Comparison of ENCODE assay signal across 8 mouse cellular contexts in genomic region chr2:119325568-119326143, GRCm38 (mm10). TPM values are rescaled to one million over a fixed set of nuclear protein-coding genes. Genes with fewer than 3 reads are reported as not detected.
DNase-seq lines count a peak whose midpoint lies in the region; ATAC-seq and TF ChIP-seq lines count a peak whose summit lies in the region.

Gene Dll4 (plus strand): TSS chr2:119325784.

- no peak for TF ChIP-seq EP300 in liver, embryonic 14.5 days (IDR thresholded peaks at IDR 0.05; ENCODE audit: low read depth)

- H3K36me3 ChIP-seq in liver, embryonic 14.5 days (replicated peaks; ENCODE audit: control insufficient read depth, insufficient read depth, low read depth) = no peaks in the 10 kb centered on the region
- H3K36me3 ChIP-seq in neural tube, embryonic 12.5 days = no peaks in the 10 kb centered on the region

- no peak for TF ChIP-seq CTCF in liver, embryonic 14.5 days (IDR thresholded peaks at IDR 0.05; ENCODE audit: low read depth)

- under 1% methylated on average over 33 of the region's 33 CpGs for WGBS in liver, embryonic 14.5 days (ENCODE audit: insufficient replicate concordance)
- under 1% methylated on average over 33 of the region's 33 CpGs for WGBS in neural tube, embryonic 12.5 days

- no peak within 1 kb of the TSS for H3K27ac ChIP-seq in liver, embryonic 14.5 days
- H3K27ac ChIP-seq in neural tube, embryonic 12.5 days = no peak within 1 kb of the TSS

- peak within 1 kb of the TSS; percentile 25 to 47 for H3K4me3 ChIP-seq in liver, embryonic 14.5 days (ENCODE audit: insufficient read depth in 1 of 2, low read depth in 2 of 2, low read length in 2 of 2)
- peak within 1 kb of the TSS; percentile 35 for H3K4me3 ChIP-seq in neural tube, embryonic 12.5 days

- no peak within 1 kb of the TSS for H3K9ac ChIP-seq in liver, embryonic 14.5 days (replicated peaks)
- peak within 1 kb of the TSS; percentile 52 for H3K9ac ChIP-seq in neural tube, embryonic 12.5 days

- intact Hi-C loops in gastrocnemius, postnatal 36 days (cut with DNase I) = no loop called here

- no peaks in the 10 kb centered on the region for H3K9me3 ChIP-seq in liver, embryonic 14.5 days (ENCODE audit: control insufficient read depth, low read length)
- H3K9me3 ChIP-seq in neural tube, embryonic 12.5 days = no peaks in the 10 kb centered on the region

- H3K4me1 ChIP-seq in liver, embryonic 14.5 days (replicated peaks; ENCODE audit: control insufficient read depth in 2 of 2, insufficient read depth in 2 of 2, low read length in 1 of 2) = peaks cover 17 to 23% of the 10 kb centered on the region in 2 experiments
- H3K4me1 ChIP-seq in neural tube, embryonic 12.5 days = peaks cover 64% of the 10 kb centered on the region

- H3K4me2 ChIP-seq in liver, embryonic 14.5 days (ENCODE audit: low read depth) = peak within 1 kb of the TSS; percentile 58
- H3K4me2 ChIP-seq in neural tube, embryonic 12.5 days (replicated peaks) = peak within 1 kb of the TSS; percentile 71

- peak; percentile 33 for ATAC-seq in inflammation-experienced regulatory T-cells, adult 6 months
- ATAC-seq in liver, embryonic 14.5 days (ENCODE audit: insufficient read depth) = no peak
- no peak for ATAC-seq in neural tube, embryonic 12.5 days (ENCODE audit: low FRiP score, low read depth)

- peaks cover 86% of the 10 kb centered on the region for H3K27me3 ChIP-seq in liver, embryonic 14.5 days (ENCODE audit: control insufficient read depth, insufficient read depth, low read length)
- H3K27me3 ChIP-seq in neural tube, embryonic 12.5 days (replicated peaks) = peaks cover 98% of the 10 kb centered on the region

- peak; percentile 44 for DNase-seq in gastrocnemius, postnatal 10 days
- DNase-seq in gastrocnemius, postnatal 36 days = no peak
- peak; percentile 71 for DNase-seq in adrenal gland, postnatal 10 days
- DNase-seq in gastrocnemius, postnatal 4 days (ENCODE audit: low spot score in 2 of 2) = peak; percentile 41 to 49
- no peak for DNase-seq in liver, embryonic 14.5 days (ENCODE audit: low read depth in 3 of 3, low spot score in 3 of 3)
- no peak for DNase-seq in urinary bladder, postnatal 36 days (ENCODE audit: low spot score in 2 of 2)

RNA-seq across cellular contexts. Expression of gene Dll4, which starts in this region (rescaled TPM):
- 10 to 100 TPM; 12.6 to 12.9 TPM for total RNA-seq in gastrocnemius, postnatal 10 days (2021)
- total RNA-seq in gastrocnemius, postnatal 36 days (2021) = 1 to 10 TPM; 5.1 to 5.5 TPM
- total RNA-seq in adrenal gland, postnatal 10 days (2021) = 10 to 100 TPM; 16.4 to 18.4 TPM
- total RNA-seq in gastrocnemius, postnatal 4 days (2021) = 10 to 100 TPM; 13.7 to 13.9 TPM
- not detected for polyA plus RNA-seq in inflammation-experienced regulatory T-cells, adult 6 months (2017; shearing (Covaris generic))
- polyA plus RNA-seq in liver, embryonic 14.5 days (2012; rRNA removed) = 1.3 and 1.4 TPM in 2 replicates
- polyA plus RNA-seq in liver, embryonic 14.5 days (2014; fragmentation: Nextera tagmentation; extraction: Ambion mirVana) = 0.83 and 0.86 TPM in 2 replicates
- polyA plus RNA-seq in neural tube, embryonic 12.5 days (2016; fragmentation: Nextera tagmentation; extraction: Ambion mirVana) = 5.0 and 6.0 TPM in 2 replicates

Comparison
In these comparisons a context has a peak if more than half of its experiments do, and no peak if none do; other contexts are left out.
1. DNase-seq: peak in gastrocnemius, postnatal 10 days (single experiment), adrenal gland, postnatal 10 days (single experiment) and gastrocnemius, postnatal 4 days (2 of 2); none in gastrocnemius, postnatal 36 days (0 of 2), liver, embryonic 14.5 days (0 of 3) and urinary bladder, postnatal 36 days (0 of 2).
2. Peak in ATAC-seq in inflammation-experienced regulatory T-cells, adult 6 months; RNA of the gene not detected or under 1 TPM.